Mouse (Mus musculus) small intestine, adult 2 months (tissue): ENCODE measurements around the gene Cmc1. TPM values are rescaled to one million over a fixed set of nuclear protein-coding genes. Genes with fewer than 3 reads are reported as not detected.
A peak's percentile ranks its signal among the peaks of the same experiment; 100 is the strongest.

Experiments used
- H3K27ac ChIP-seq: fragments of 200-500 bp; 2 replicates; pipeline ENCODE4 v1.5.1; 2012; ENCODE audit warnings: low read depth, low read length, control low read depth, inconsistent platforms; ENCODE audit not compliant: insufficient read depth
- H3K27me3 ChIP-seq: fragments of 200-500 bp; 2 replicates; pipeline ENCODE4 v1.6.1; 2012; ENCODE audit warnings: mild to moderate bottlenecking, moderate library complexity, low read length, inconsistent platforms; ENCODE audit not compliant: control insufficient read depth, insufficient read depth
- H3K36me3 ChIP-seq: fragments of 200-500 bp; 2 replicates; pipeline ENCODE4 v1.6.1; 2012; ENCODE audit warnings: mild to moderate bottlenecking, low read length, control low read depth, inconsistent platforms; ENCODE audit not compliant: control insufficient read depth, insufficient read depth
- H3K4me1 ChIP-seq: fragments of 200-500 bp; 2 replicates; pipeline ENCODE4 v1.6.1; 2012; ENCODE audit warnings: low read length, inconsistent platforms, mixed read lengths; ENCODE audit not compliant: control insufficient read depth, insufficient read depth, insufficient read length
- H3K4me3 ChIP-seq: fragments of 200-500 bp; 2 replicates; pipeline ENCODE4 v1.5.1; 2012; ENCODE audit warnings: low read depth, mild to moderate bottlenecking, control low read depth, inconsistent platforms, low read length, moderate library complexity
- CTCF ChIP-seq: fragments of 200-500 bp; IDR thresholded peaks from 2 replicates; pipeline ENCODE4 v1.5.1; 2012; ENCODE audit warnings: low read depth, mild to moderate bottlenecking, control low read depth, inconsistent platforms, low read length, moderate library complexity, mixed read lengths; ENCODE audit not compliant: insufficient replicate concordance, insufficient read length; ENCODE audit errors: extremely low read depth
- POLR2A ChIP-seq: fragments of 200-500 bp; IDR thresholded peaks from 2 replicates; pipeline ENCODE4 v1.6.1; 2012; ENCODE audit warnings: low read depth, mild to moderate bottlenecking, control low read depth, inconsistent platforms, low read length, moderate library complexity
- WGBS: fragments of 180-500 bp; shearing (Covaris S2); methylation state at CpG from one replicate; pipeline ENCODE4 v1.1.7; 2018; 5-methylcytosine and 5-hydroxymethylcytosine counted together
- polyA plus RNA-seq: library from polyadenylated mRNA; depleted of rRNA; stranded (reverse); fragments of >200 nt; gene quantifications from 2 replicates; pipeline ENCODE4 v1.2.3, GENCODE M21; 2012

Gene Cmc1
- polyA plus RNA-seq, 1 experiment, result 0.39 TPM

DNA sequence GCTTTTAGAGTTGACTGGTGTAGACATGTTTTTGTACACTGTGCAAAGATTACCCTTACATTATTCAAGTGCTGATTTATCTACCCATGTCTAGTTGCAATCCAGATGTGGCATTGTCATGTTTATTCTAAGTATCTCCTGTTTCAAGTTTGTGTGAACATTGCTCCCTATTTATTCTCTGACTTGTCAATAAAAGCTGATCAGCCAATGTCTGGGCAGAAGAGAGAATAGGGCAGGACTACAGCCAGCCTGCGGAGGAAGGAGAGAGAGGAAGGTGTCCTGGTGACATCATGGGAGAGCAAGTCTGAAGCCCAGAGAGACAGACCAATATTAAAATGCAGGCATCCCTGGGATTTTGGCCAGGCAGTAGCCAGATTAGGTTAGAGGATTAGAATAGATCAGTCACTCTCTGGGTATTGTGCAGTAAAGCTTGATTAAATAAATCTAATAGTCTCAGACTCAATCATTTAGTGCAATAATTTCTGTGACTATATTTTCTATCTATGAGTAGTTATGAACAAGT lies 104.9 kb downstream of the Cmc1 start:
- no peak for TF ChIP-seq POLR2A
- no peak for TF ChIP-seq CTCF
- 36% methylated on average over 1 of the region's 1 CpGs for WGBS
- H3K4me1 ChIP-seq, result peaks cover 3% of the 10 kb centered on the region; the same call in 1 of the 2 replicates
- H3K27me3 ChIP-seq, result no peaks in the 10 kb centered on the region
- H3K36me3 ChIP-seq, result peaks cover 16% of the 10 kb centered on the region
- no peak overlapping the region for H3K4me3 ChIP-seq
- H3K27ac ChIP-seq, result no peak overlapping the region

DNA sequence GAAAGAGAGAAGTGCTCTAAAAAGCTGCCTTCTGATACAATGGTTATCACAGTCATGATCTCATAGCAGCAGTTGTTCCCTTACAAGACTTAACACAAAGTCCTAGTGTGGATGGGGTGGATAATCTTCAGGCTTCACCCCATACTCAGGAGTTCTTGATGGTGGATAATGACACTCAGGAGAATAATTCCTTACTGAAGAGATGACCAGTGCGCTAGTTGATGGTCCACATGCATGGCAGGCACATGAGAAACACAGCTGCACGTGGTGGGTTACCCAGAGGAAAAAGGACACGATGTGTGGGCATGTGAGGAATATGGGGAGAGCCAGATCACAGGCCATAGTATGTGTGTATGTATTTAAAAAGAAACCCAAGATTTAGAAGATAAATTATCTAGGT lies 106.4 kb downstream of the Cmc1 start:
- no peak for TF ChIP-seq POLR2A
- TF ChIP-seq CTCF, result no peak
- Histone ChIP-seq H3K27me3 (no peaks in the 10 kb centered on the region), H3K27ac (no peak overlapping the region), H3K36me3 (peaks cover 12% of the 10 kb centered on the region), H3K4me1 (peaks cover 4% of the 10 kb centered on the region), H3K4me3 (no peak overlapping the region)
- WGBS, result 85% methylated on average over 3 of the region's 3 CpGs

DNA sequence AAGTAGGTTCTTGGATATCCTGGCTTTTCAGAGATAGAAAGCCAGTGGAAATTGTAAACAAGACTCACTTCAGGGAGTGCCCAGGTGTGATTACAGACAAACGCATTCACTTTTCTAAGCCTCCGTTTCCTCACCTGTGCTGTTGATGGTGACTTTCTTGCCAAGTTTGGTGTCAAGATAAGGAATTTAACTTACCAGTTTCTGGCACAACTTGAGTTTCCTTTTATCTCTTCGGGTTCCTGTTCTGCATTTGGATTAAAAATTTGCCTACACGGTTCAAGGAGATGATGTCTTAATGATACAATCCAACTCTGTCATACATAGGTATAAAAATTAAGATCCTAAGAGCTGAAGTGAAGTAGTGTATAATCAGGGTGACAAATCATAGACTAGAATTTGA lies 107.2 kb downstream of the Cmc1 start:
- Histone ChIP-seq H3K36me3 (peaks cover 8% of the 10 kb centered on the region; the same call in 1 of the 2 replicates), H3K4me3 (no peak overlapping the region), H3K4me1 (peaks cover 4% of the 10 kb centered on the region), H3K27ac (no peak overlapping the region), H3K27me3 (no peaks in the 10 kb centered on the region)
- TF ChIP-seq POLR2A (no peak), CTCF (no peak)
- WGBS, result 20% methylated on average over 4 of the region's 4 CpGs

GRCm38 (mm10) chr9:118041646-118042045 lies 108.3 kb downstream of the Cmc1 start:
- H3K36me3 ChIP-seq, result peaks cover 3% of the 10 kb centered on the region; the same call in 1 of the 2 replicates
- peak overlapping the region; percentile 20; the same call in 1 of the 2 replicates for H3K4me3 ChIP-seq
- WGBS, result 13% methylated on average over 5 of the region's 5 CpGs
- H3K4me1 ChIP-seq, result peaks cover 4% of the 10 kb centered on the region
- TF ChIP-seq CTCF, result no peak
- TF ChIP-seq POLR2A, result no peak
- H3K27me3 ChIP-seq, result no peaks in the 10 kb centered on the region
- peak overlapping the region; percentile 98; the same call in 1 of the 2 replicates for H3K27ac ChIP-seq

DNA sequence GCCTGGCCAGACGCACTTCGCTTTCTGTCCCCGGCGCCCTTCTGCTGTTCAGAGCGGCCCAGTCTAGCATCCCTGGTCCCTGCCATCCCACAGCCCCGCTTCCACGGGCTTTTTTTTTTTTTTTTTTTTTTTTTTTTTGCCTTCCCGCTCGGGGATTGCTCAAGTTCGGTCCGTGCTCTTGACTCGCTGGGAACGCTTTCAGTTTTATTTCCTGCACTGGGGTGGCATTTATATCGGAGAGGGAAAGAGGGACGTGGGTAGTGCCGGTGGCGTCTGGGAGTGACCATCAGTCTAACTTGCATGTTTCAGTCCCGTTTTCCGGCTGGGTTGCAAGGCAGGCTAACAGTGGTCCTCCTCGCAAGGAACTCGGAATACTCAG lies 109.0 kb downstream of the Cmc1 start:
- H3K4me3 ChIP-seq, result peak overlapping the region; percentile 84
- no peaks in the 10 kb centered on the region for H3K27me3 ChIP-seq
- WGBS, result under 1% methylated on average over 21 of the region's 21 CpGs
- H3K27ac ChIP-seq, result peak overlapping the region; percentile 98
- H3K4me1 ChIP-seq, result peaks cover 4% of the 10 kb centered on the region
- peaks cover 3% of the 10 kb centered on the region; the same call in 1 of the 2 replicates for H3K36me3 ChIP-seq
- no peak for TF ChIP-seq POLR2A
- TF ChIP-seq CTCF, result no peak

DNA sequence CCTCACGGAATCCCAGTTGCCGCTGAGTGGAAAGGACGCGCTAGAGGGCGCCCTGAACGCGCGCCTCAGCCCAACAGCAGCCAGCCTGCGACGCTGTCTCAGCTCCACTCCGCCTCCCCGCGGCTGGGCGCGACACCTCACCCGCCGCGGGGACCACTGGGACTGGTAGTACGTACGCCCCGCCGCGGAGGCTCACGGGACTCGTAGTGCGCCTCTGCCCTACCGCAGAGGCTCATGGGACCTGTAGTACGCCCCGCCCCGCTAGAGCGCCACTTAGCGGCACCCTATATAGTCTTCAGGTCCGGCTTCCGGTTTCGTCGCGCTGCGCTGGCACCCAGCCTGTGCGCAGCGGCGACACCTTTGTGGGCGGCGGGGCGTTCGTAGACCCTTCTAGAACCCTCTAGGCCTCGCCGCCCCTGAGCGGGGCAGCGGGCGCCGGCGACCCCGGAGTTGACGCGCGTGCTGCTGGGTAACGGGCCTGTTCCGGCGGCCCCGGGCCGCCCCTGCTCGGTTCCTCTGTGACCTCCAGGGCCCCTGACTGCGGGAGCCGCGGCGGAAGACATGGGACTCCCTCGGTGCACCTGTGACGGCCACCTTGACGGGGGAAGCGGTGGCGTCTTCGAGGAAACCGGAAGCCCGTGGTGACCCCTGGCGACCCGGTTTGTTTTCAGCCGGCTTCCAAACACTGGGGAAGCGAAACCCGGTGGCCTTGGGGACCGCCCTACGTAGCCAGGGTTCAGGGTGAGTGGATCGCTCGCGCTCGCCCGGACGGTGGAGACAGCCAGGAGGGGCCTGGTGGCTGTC lies 109.6 kb downstream of the Cmc1 start, which contains the start of gene Azi2:
TSS of gene Azi2 (plus strand) at position 282 of the 804 bp plus-strand sequence.
- H3K4me1 ChIP-seq, result peaks cover 4% of the 10 kb centered on the region
- H3K27ac ChIP-seq, result peak within 1 kb of the TSS; percentile 98
- TF ChIP-seq POLR2A, result peak; percentile 93
- TF ChIP-seq CTCF, result peak; percentile 90
- peak within 1 kb of the TSS; percentile 84 for H3K4me3 ChIP-seq
- no peaks in the 10 kb centered on the region for H3K27me3 ChIP-seq
- H3K36me3 ChIP-seq, result peaks cover 3% of the 10 kb centered on the region; the same call in 1 of the 2 replicates
- under 1% methylated on average over 86 of the region's 87 CpGs for WGBS

GRCm38 (mm10) chr9:118034990-118035389 lies 115.0 kb downstream of the Cmc1 start:
- WGBS, result 77% methylated on average over 3 of the region's 3 CpGs
- no peak for TF ChIP-seq POLR2A
- TF ChIP-seq CTCF, result no peak

More at GRCm38 (mm10) chr9:118034990-118035389, 115.0 kb downstream of the Cmc1 start:
- no peak overlapping the region for H3K27ac ChIP-seq
- peaks cover 1% of the 10 kb centered on the region; the same call in 1 of the 2 replicates for H3K4me1 ChIP-seq
- no peaks in the 10 kb centered on the region for H3K36me3 ChIP-seq
- no peak overlapping the region for H3K4me3 ChIP-seq
- H3K27me3 ChIP-seq, result no peaks in the 10 kb centered on the region
